Mouse (Mus musculus) spleen, embryonic (tissue): ENCODE measurements around the gene Mtr.

Experiments
- CTCF ChIA-PET: fragments of 350-600 bp; sonication (Branson Sonifier 250); formaldehyde crosslinking; loops from one replicate; lab custom pipeline; 2022; lab: Charles Lee

Mtr gene

DNA sequence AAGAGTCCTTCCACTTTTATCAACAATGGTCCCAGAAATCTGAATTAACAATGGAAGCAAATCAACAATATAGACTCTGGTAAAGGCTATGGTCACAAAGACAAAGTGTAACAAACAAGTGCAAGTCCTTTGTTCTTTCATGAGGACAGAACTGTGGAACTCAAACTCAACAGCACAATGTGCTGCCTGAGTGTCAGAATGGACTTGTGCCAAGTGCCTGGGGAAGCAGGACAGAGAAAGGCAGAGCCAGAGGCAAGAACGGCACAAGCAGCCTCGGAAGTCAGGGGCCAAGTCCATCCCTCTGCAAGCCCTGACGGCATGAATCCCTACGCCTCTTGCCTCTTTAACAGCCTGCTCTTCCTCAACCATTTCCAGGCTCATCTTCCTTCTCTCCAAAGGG is 13.9 kb downstream of the Mtr start:
- CTCF ChIA-PET: no interaction called here

DNA sequence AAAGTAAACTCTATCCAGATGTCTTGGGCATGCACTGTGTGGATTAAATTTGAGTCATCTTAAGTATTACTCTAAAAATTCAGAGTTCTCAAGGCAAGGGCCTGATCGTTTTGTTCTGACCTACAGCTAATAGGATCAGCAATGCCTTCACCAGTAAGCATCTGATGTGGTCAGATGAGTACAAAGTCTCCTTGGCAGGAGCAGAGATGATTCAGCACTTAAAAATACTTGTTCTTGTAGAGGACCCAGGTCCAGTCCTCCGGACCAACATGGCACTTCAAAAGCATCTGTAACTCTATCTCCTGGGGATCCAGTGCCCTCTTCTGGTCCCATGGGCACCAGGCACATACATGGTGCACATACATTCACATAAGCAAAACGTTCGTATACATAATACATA is 25.8 kb downstream of the Mtr start:
- CTCF ChIA-PET: no interaction called here

DNA sequence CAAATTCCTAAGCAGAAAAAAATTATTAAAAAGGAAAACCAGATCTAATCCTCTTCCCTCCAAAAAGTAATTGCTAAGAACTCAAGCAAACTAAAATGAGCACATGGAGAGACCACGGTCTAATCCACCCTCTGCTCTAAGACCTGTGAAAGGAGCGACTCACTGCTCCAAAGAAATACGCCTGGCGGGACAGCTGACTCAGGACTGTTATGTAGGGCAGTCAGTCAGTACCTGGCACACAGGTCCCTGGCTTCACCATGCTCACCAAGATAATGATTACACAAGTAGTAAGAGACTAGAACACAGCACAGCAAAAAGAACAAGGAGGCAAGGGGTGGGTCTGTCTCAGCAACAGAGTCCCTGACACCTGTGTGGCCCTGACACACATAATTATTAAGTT is 29.7 kb downstream of the Mtr start:
- CTCF ChIA-PET: interaction anchor here (0.6 kb wide), 1 partner anchor 55 kb away, joined by 23 read pairs; no protein-coding TSS in a partner anchor

DNA sequence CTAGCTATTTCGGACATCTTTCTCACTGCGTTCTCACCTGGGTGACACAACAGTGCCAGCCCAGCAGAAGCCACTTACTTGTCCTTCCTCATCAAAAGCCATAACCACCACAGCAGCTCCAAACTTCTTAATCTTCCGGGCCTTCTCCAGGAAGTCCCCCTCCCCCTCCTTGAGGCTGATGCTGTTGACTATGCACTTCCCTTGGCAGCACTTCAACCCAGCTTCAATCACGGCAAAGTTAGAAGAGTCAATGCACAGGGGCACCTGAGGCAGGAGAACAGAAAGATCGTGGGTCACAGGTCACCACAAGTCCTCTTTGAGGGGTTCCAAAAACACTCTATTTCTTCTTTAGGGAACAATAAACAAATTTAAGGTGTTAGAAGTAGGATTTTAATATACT is 30.3 kb downstream of the Mtr start:
- CTCF ChIA-PET: interaction anchor here (0.6 kb wide), 1 partner anchor 54 kb away, joined by 23 read pairs; no protein-coding TSS in a partner anchor

DNA sequence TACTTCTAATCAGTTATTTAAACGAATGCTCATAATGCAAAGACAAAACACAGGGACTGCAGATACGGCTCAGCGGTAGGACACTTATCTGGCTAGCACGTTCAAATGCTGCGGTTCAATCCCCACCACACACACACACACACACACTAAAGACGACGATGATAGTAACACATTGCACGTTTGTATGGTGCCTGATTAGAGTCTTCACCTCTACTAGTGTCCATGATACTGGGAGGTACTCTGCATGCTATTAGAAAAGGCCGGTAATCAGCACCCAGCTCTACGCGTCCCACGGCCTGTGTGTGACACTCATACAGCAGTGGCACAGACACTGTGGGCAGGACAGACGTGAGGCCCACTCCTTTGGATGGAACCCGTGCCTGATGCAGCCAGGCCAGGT is 39.3 kb downstream of the Mtr start:
- CTCF ChIA-PET: no interaction called here

DNA sequence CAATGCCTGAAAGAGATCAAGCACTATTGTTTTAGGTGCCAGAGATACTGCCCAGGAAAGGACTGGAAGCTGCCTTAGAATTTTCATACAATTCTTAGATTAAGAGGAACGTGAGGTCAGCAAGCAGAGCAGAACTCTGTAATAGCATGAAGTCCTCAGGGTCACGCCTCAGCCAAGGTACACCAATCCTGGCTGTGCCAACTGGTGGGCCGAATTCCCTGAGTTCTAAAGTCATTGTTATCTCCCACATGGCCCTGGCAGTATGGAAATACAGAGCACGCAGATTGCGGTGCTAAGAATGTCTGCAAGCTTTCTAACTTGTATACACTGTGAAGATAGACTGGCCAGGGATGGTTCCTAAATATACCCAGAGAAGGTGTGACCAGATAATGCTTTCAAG is 43.0 kb downstream of the Mtr start:
- CTCF ChIA-PET: interaction anchor here (0.5 kb wide), 1 partner anchor 1605 kb away, joined by 3 read pairs; no protein-coding TSS in a partner anchor

DNA sequence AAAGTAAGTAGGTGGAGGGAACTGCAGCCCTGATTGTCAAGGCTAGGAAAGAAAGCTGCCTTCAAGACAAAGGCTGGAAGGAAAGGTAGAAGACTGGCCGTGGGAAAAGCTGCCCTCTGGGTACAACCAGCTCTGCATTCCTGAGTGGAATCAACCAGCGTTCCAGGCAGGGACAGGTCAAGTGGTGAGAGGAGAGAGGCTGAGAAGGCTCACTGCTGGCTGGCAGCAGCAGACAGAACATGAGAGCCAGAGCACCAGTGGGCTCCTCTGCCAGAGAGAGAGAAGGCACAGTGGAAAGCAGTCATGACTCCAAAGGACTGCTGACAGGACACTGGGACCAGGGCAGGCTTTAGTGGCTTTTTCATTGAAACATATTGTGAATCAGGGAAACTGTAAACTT is 46.9 kb downstream of the Mtr start:
- CTCF ChIA-PET: interaction anchor here (0.7 kb wide), 1 partner anchor 68 kb away, joined by 7 read pairs; no protein-coding TSS in a partner anchor

DNA sequence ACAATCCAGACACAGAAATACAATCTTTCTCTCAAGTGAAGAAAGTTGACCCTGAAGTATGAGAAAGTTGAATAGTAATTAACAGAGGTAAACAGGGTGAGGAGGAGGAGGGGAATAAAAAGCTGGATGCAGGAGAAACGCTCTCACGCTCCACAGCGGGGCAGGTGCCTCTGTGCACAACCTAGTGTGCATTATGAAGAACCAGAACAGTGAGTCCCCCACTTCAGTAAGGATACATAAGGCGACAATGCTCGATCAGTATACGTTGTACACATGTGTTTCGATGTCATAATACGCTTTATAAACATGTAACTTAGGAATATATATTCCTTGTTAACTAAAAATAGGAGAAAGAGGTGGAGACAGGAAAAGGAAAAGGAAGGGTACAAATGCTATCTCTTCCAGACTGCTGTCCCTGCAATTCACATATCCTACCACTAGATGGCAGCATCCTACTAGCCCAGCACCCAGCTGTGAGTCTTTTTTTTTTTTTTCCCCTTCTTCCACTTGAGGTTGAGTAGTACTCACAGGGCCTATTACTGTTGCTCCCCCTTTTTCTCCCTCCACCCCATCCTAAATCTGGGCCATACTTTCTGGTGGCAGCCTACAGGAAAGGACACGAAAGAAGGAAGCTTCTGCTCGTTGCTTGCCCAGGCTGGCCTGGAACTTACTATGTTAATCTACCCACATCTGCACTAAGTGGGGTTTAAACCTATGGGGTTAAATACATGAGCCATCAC is 47.7 kb downstream of the Mtr start:
- CTCF ChIA-PET: interaction anchor here (0.7 kb wide), 2 partner anchors 69 to 405 kb away, joined by 3 to 7 read pairs; no protein-coding TSS in a partner anchor

DNA sequence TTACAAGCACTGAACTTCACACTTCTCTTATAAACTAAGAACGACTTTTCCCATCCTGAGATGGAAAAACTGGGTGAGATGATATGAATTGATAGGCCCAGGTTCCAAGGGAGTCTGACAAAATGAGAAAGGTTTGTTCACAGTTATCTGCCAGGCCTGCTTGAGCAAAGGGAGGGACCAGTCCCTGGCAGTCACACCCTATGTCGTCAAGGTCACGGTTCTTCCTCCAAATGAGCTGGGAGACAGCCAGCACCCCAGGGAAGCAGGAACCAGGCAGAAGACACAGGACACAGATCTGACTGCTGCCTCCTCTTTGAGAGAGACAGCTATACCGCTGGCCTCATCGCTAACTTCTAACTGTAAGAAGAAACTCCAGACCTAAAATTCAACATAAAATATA is 57.5 kb downstream of the Mtr start:
- CTCF ChIA-PET: no interaction called here

DNA sequence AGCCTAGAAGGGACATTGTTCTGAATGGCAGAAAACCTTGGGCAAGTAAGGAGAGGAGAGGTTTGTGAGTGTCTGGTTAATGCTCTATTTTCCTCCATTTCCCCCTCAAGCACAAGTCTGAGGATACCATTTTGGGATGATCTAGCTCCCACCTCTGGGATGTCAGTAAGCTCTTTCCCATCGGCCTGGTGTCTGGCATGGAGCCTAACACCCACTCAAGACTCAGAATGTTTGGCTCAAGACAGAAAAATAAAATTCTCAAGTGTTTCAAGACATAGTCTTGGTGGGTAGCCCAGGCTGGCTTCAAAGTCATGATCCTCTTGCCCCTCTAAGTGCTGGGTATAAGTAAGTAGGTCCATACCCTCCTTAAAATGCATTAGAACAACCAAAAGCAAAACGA is 59.4 kb downstream of the Mtr start:
- CTCF ChIA-PET: no interaction called here

DNA sequence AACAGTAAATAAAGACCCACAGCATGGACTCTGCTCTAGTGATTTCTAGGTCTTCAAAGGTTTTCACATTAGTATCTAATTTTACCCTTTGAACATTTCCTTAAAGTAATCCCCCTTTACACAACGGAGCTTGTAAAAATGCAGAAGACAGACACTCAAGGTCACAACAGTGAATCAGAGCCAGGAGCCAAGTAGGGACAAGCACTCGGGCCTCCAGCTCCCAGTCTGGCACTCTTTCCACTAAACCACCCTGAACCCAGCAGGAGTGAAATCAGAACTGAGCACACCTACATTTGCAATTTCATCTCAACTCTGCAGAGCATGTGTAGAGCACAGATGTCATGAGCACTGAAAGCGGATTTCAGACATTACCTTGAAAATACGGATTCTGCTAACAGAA is 61.1 kb downstream of the Mtr start:
- CTCF ChIA-PET: no interaction called here

DNA sequence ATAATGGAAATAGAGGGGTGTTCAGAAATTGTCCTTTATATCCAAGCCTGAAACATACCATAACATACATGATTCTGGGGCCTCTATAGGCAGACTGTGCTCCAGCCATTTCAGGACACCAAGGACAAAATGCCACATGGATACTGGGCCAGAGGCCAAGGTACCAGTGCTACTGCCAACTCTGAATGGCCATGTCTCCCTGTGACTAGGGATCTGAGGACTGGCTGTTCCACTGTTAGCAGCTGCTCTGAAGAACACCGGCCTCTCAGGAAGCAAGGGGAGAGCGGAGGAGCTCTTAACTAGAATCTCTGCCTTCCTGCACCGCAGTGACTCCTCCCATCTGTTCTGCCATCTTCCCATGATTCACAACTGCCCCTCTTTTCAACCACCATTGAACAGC is 61.9 kb downstream of the Mtr start:
- CTCF ChIA-PET: no interaction called here

DNA sequence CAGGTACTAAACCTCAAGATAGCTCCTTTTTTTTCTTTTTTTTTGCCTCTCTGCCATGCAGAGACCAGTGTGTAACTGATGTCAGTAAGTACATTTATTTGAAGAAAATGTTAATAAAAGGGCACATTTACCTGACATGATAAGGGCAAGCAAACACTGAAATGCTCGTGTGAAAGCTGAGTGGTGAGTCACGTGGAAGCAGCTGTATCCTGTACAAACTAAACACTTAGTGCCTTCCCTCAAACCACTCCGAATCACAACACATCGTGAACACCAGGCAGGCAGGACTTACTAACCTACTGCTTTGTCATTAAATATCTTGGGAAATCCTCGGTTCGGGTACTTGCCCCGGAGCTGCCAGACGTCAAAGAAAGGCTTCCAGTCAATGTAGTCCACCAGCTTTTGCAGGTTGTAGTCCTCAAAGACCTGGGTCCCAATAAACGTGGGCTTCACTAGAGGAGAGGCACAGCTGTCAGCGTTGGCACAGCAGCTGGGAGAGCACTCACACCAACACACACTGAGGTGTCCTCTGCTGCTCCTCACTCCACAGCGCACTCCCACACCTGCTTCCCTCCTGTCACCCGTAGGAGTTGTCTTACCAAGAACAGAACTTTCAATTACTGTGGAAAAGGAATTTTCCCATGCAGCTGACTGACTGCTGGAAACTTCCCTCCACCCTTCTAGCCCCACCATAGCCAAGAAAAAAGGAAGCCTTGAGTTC is 62.8 kb downstream of the Mtr start:
- CTCF ChIA-PET: no interaction called here

DNA sequence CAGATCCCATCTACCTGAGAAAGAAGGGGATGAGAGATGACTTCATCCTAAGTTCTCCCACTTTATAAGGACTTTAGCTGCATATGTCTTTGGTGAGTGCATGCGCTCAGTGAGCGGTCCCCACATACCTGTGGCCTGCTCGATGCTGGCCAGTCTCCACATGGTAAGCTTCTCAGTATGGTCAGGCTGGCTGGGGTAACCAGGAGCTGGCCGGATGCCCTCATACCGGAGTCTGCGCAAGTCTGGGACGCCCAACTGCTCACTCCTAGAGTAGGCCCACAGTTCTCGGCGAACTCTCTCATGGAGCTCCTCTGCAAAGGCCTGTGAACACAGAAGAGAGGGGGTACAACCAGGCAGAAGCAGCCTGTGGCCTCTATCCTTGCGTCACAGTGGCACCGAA is 68.7 kb downstream of the Mtr start:
- CTCF ChIA-PET: no interaction called here

DNA sequence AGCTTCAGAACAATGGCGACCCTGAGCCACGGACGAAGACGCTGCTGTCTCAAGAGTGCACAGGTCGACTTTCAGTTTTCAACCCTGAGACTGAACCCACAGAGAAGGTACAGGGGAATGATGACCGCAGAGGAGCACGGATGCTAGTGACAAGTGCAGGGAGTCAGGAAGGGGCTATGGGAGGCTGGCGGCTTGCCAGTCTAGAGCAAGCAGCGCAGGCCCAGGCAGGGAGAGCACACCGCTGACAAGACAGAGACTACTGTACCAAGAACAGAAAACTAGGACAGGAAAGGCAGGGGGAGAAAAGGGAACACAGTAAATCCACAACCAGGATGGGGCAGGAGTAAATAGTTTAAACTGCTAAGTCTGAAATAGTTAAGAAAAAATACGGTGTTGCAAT is 69.1 kb downstream of the Mtr start:
- CTCF ChIA-PET: no interaction called here

DNA sequence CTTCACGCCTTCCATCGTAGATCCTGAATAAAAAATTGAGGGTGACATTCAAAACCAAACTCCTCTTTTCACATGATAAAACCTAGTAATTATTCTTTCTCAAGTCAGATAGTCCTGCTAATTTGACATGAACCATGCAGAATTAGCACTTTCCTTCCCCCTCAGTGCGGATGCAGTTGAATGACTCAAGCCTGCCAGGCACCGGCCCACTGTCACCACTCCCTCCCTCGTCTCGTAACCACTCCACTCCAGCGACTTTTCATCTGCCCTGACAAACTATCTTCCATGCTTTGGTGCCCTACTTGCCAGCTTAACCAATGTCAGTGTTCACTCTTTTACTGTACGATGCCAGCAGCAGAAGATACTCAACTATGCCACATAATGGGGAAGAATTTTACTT is 78.4 kb downstream of the Mtr start:
- CTCF ChIA-PET: no interaction called here

DNA sequence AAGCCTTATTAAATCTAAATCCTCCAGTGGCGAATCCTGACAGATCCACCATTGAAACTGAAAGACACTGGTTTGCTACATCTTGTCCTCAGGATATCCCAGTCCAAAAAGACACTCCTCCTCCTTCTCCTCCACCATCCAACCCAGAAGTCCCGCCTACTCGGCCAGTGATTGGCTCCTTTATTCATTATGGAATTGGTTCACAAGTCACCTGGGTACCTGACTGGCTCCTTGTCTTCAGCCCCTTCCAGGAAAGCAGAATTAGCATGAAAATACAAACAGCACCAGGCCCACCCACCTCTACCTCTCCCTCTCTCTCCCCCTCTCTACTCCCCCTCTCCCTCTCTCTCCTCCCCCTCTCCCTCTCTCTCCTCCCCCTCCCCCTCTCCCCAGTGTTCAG is 81.2 kb downstream of the Mtr start:
- CTCF ChIA-PET: no interaction called here

DNA sequence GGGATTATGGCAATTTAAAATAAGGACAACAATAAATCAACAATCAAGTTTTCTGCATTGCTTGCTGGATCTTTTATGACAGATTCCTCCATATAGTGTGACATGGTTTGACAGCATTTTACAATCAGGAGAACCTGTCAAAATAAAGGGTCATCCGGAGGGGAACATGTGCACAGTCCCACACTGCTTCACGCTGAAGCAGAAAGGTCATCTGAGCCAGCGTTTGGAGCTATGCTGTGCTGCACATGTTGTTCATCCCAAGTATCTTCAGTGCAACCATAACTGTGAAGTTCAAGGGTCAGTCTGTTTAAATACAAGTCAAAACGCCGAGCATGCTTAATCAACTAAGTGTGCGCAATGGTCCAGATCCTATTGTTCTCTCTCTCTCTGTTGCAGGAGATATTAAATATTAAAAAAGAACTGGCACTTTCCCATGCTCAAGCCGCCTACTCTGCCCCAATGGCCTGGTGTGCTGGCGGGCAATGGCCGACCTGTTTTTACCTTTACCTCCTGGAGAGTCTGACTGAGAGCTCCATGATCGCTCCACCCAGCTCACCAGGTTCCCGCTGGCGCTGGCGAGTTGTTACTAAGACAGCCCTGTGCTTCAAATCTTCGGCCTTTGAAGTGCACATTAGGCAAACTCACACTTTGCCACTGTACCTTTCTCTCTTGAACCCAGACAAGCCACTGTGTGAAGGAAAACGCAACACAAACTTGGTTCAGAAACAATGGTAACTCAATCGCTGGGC is 81.8 kb downstream of the Mtr start:
- CTCF ChIA-PET: no interaction called here

DNA sequence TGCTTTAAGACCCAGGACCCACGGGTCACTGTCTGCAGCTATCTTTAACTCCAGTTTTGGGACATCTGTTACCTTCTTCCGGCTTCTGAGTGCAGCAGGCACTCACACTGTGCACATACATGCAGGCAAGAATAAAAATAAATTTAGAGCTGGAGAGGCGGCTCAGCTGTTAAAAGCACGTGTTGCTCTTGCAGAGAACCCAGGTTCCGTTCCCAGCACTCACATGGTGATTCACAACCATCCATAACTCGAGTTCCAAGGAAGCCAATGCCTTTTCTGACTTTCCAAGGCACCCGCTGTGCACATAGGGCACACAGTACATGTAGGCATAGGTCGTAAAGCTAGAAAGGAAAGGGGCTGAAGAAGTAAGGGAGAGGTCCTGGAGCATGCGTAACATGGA is 90.6 kb downstream of the Mtr start:
- CTCF ChIA-PET: no interaction called here

DNA sequence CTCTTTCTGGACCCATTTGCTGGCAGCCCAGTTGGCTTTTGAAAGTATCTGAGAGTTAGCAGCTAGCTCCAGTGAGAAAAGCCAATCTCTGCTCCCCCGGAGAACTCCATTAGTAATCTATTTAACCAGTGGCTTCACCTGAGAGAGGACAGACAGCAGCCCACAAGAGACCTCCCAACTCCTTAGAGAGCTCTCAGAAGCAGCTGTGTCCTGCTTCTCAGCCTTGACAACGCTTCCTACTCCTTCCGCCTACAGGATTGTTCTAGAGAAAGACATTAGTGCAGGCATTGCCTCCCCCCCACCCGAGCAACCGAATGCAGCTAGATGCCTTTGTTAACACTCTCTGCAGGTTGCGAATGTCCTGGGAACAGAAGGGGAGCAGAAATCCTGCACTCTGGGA is 91.5 kb downstream of the Mtr start:
- CTCF ChIA-PET: interaction anchor here (0.6 kb wide), 1 partner anchor 167 kb away, joined by 9 read pairs; no protein-coding TSS in a partner anchor

DNA sequence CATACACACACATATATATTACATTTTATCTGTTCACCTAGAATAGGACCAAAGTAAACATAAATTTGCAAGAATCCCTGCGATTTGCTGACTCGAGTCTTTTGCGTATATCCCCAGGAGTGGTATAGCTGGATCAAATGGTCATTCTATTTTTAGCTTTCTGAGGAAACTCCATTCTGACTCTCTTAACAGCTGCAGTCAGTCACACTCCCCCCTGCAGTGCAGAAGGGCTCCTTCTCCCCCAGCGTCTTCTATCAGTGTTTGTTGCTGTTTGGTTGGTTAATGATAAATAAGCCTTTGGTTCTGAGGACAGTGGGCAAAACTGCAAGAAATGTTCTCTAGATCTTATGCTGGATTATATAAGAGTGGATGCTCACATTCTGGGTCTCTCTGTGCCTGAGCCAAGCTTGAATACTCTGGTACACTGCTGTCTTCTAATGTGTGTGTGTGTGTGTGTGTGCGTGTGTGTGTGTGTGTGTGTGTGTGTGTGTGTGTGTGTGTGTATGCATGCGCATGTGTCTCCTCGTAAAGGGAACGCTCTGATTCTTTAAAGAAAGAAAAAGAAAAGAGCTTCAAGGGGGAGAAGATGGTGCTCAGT is 92.4 kb downstream of the Mtr start:
- CTCF ChIA-PET: no interaction called here

DNA sequence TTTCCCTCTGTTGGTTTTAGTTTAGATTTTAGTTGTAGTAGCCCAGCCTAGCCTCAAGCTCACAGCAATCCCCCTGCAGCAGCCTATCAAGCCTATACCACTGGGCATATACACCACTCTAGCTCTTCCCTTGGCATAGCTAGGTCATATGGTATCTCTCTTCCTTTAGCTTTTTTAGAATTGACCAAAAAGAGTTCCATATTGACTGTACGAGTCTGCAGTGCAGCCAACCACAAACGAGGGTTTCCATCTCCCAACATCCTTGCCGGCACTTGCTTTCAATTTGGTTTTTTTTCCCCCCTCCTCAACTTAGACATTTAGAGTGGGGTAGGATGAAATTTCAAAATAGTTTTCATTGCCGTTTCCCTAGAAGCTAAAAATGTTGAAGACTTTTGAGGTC is 95.5 kb downstream of the Mtr start:
- CTCF ChIA-PET: no interaction called here
